Mouse (Mus musculus): ENCODE measurements around the gene Fancd2os. TPM values are rescaled to one million over a fixed set of nuclear protein-coding genes. Genes with fewer than 3 reads are reported as not detected.

Fancd2os gene
- polyA plus RNA-seq, 1 experiment: not detected

DNA sequence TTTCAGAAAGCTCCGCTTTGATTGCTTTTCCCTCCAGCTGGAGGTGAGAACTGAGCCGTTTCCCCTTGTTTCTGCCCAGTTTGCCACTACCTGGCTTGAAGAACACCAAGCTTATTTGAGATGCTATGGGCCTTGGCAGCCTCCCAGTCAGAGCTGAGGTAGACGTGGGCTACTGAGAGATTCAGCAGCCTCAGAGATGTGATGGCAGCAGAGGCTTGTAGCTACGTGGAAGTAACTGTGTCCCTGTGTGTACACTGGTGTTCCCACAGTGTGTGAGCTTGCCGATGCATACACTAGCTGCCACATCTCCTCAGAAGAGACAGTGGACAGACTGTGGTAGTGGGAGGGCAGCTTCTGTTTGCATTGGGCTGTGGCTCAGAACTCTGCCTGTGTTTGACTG lies 15.4 kb downstream of the Fancd2os start:
- no peak for TF ChIP-seq CTCF (IDR thresholded peaks at IDR 0.05; ENCODE audit: borderline replicate concordance, insufficient read depth, low read depth, low read length)
- TF ChIP-seq POLR2A (IDR thresholded peaks at IDR 0.05; ENCODE audit: borderline replicate concordance, insufficient read depth, low read length): no peak
- 85% methylated on average over 5 of the region's 5 CpGs for WGBS
- no peak overlapping the region for H3K4me3 ChIP-seq (replicated peaks; ENCODE audit: insufficient read depth, low read depth, low read length)
- H3K27me3 ChIP-seq (ENCODE audit: control insufficient read depth, insufficient read depth, low read length): no peaks in the 10 kb centered on the region
- no peak overlapping the region for H3K27ac ChIP-seq (ENCODE audit: insufficient read depth, low read length)
- DNase-seq: no peak
- no peaks in the 10 kb centered on the region for H3K4me1 ChIP-seq (ENCODE audit: control insufficient read depth, insufficient read depth, low read length)

DNA sequence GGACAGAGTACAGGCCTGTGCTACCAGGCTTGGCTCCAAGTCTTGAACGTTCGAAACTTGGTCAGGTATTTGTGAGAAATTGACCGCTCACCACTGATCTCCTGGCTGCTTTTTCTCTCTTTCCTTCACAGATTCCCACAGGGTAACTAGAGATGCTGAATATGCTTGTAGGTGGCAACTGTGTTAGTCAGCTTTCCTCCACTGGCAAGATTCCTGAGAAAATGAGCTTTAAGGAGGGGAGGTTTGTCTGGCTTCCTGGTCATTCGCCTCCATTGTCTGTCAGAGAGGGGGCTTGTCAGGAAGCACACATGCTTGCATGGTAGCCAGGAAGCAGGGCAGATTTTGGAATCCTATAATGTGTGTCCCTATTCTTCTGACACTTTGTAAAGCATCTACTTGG lies 17.5 kb downstream of the Fancd2os start:
- Histone ChIP-seq H3K27me3 (ENCODE audit: control insufficient read depth, insufficient read depth, low read length) (no peaks in the 10 kb centered on the region), H3K4me1 (ENCODE audit: control insufficient read depth, insufficient read depth, low read length) (no peaks in the 10 kb centered on the region), H3K27ac (ENCODE audit: insufficient read depth, low read length) (no peak overlapping the region), H3K4me3 (replicated peaks; ENCODE audit: insufficient read depth, low read depth, low read length) (no peak overlapping the region)
- TF ChIP-seq POLR2A (IDR thresholded peaks at IDR 0.05; ENCODE audit: borderline replicate concordance, insufficient read depth, low read length) (no peak), CTCF (IDR thresholded peaks at IDR 0.05; ENCODE audit: borderline replicate concordance, insufficient read depth, low read depth, low read length) (no peak)
- DNase-seq: no peak
- WGBS: 88% methylated on average over 4 of the region's 4 CpGs

DNA sequence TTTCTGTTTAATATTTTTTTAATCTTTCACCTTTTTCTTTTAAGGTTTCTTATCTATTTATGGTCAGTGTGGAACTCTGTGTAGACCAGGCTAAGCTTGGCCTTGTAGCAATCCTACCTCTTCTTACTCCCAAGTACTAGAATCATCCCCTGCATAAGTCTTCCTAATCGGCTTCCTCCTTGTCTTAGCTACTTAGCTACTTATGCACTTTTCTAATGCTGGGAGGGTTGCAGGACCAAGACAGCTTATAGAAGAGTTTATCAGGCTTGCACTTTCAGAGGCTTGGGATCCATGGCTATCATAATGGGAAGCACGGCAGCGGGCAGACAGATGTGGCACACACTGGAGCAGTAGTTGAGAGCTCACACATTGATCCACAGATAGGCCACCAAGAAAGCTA lies 21.2 kb downstream of the Fancd2os start:
- Histone ChIP-seq H3K4me3 (replicated peaks; ENCODE audit: insufficient read depth, low read depth, low read length) (no peak overlapping the region), H3K27me3 (ENCODE audit: control insufficient read depth, insufficient read depth, low read length) (no peaks in the 10 kb centered on the region), H3K27ac (ENCODE audit: insufficient read depth, low read length) (no peak overlapping the region), H3K4me1 (ENCODE audit: control insufficient read depth, insufficient read depth, low read length) (no peaks in the 10 kb centered on the region)
- WGBS: 94% methylated on average over 3 of the region's 3 CpGs
- no peak for DNase-seq
- TF ChIP-seq CTCF (IDR thresholded peaks at IDR 0.05; ENCODE audit: borderline replicate concordance, insufficient read depth, low read depth, low read length): no peak
- no peak for TF ChIP-seq POLR2A (IDR thresholded peaks at IDR 0.05; ENCODE audit: borderline replicate concordance, insufficient read depth, low read length)

DNA sequence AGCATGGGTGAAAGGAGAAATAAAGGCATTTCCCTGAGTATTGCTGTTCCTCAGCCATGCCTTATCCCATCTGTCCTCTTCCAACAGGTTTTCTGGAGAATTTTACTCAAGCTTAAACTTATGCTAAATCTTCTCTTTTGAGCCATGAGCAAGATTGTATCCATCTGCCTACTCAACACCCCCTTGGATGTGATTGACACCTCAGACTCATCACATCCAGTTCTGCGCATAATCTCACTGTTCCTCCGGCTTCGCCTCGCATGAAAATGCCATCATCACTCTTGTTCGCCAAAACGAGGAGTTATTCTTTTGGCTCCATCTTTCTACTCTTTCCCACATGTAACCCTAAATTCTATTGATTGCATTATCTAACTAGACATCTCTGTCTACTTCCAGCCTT lies 24.5 kb downstream of the Fancd2os start:
- H3K27ac ChIP-seq (ENCODE audit: insufficient read depth, low read length): no peak overlapping the region
- TF ChIP-seq POLR2A (IDR thresholded peaks at IDR 0.05; ENCODE audit: borderline replicate concordance, insufficient read depth, low read length) (no peak), CTCF (IDR thresholded peaks at IDR 0.05; ENCODE audit: borderline replicate concordance, insufficient read depth, low read depth, low read length) (no peak)

DNA sequence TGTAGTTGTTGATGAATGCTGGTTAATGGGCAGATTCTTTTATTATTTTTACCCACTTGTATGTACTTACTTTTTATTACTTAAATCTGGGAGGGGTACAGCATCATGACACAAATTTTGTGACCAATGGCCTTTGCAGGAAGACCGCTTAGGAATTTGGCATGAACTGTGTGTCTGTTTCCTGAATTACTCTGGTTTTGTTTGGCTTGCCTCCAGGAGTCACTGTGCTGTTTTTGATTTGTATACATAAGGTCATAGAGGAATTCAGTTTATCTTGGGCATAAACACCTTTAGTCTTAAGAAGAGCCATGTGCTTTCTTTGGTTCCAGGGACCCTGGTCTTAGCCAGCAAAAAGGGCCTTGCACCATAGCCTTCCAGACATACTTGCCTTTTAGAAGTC lies 36.0 kb downstream of the Fancd2os start:
- 94% methylated on average over 1 of the region's 1 CpGs for WGBS
- H3K4me3 ChIP-seq (replicated peaks; ENCODE audit: insufficient read depth, low read depth, low read length): no peak overlapping the region
- H3K27me3 ChIP-seq (ENCODE audit: control insufficient read depth, insufficient read depth, low read length): no peaks in the 10 kb centered on the region

More for the DNA sequence above, 24.5 kb downstream of the Fancd2os start:
- no peak overlapping the region for H3K4me3 ChIP-seq (replicated peaks; ENCODE audit: insufficient read depth, low read depth, low read length)
- no peaks in the 10 kb centered on the region for H3K4me1 ChIP-seq (ENCODE audit: control insufficient read depth, insufficient read depth, low read length)
- no peak for DNase-seq
- H3K27me3 ChIP-seq (ENCODE audit: control insufficient read depth, insufficient read depth, low read length): no peaks in the 10 kb centered on the region
- WGBS: 95% methylated on average over 6 of the region's 6 CpGs

DNA sequence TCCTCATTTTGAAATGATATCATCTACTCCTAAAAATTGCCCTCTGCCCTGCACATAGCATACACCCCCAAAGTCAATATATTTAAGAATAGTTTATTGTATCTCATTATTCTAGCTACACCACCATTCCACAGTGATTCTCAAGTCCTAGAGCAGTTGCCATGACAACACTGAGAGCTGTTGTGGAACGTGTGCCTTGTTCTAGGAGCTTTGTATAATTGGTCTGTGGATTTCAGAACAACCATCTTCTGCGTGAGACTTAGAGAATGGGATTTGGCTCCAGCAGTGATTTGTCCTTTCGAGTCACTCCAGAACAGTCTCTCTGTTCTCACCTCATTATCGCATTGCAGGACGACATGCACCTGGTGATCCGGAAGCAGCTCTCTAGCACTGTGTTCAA lies 40.8 kb downstream of the Fancd2os start:
- TF ChIP-seq POLR2A (IDR thresholded peaks at IDR 0.05; ENCODE audit: borderline replicate concordance, insufficient read depth, low read length) (no peak), CTCF (IDR thresholded peaks at IDR 0.05; ENCODE audit: borderline replicate concordance, insufficient read depth, low read depth, low read length) (no peak)
- Histone ChIP-seq H3K4me1 (ENCODE audit: control insufficient read depth, insufficient read depth, low read length) (no peaks in the 10 kb centered on the region), H3K4me3 (replicated peaks; ENCODE audit: insufficient read depth, low read depth, low read length) (no peak overlapping the region), H3K27me3 (ENCODE audit: control insufficient read depth, insufficient read depth, low read length) (no peaks in the 10 kb centered on the region), H3K27ac (ENCODE audit: insufficient read depth, low read length) (no peak overlapping the region)
- no peak for DNase-seq
- WGBS: 70% methylated on average over 6 of the region's 6 CpGs

More for the DNA sequence above, 36.0 kb downstream of the Fancd2os start:
- Histone ChIP-seq H3K27ac (ENCODE audit: insufficient read depth, low read length) (no peak overlapping the region), H3K4me1 (ENCODE audit: control insufficient read depth, insufficient read depth, low read length) (no peaks in the 10 kb centered on the region)
- DNase-seq: no peak
- no peak for TF ChIP-seq POLR2A (IDR thresholded peaks at IDR 0.05; ENCODE audit: borderline replicate concordance, insufficient read depth, low read length)
- TF ChIP-seq CTCF (IDR thresholded peaks at IDR 0.05; ENCODE audit: borderline replicate concordance, insufficient read depth, low read depth, low read length): no peak

Other genes starting within 250 kb of the Fancd2os start
- 48.2 and 49.4 TPM in 2 replicates for gene Tada3, start 222.8 kb downstream of the Fancd2os start, polyA plus RNA-seq (2012; rRNA removed)
- gene Arpc4, start 222.6 kb downstream of the Fancd2os start, polyA plus RNA-seq (2012; rRNA removed): 137 and 152 TPM in 2 replicates
- gene Ttll3, start 211.5 kb downstream of the Fancd2os start, polyA plus RNA-seq (2012; rRNA removed): 52.2 and 62.4 TPM in 2 replicates
- 37.4 and 45.9 TPM in 2 replicates for gene Rpusd3, start 181.4 kb downstream of the Fancd2os start, polyA plus RNA-seq (2012; rRNA removed)
- 0.10 and 0.30 TPM in 2 replicates for gene Cidec, start 165.0 kb downstream of the Fancd2os start, polyA plus RNA-seq (2012; rRNA removed)
- gene Jagn1, start 158.1 kb downstream of the Fancd2os start, polyA plus RNA-seq (2012; rRNA removed): 58.4 and 61.0 TPM in 2 replicates
- gene Il17re, start 142.2 kb downstream of the Fancd2os start, polyA plus RNA-seq (2012; rRNA removed): 4.8 and 9.2 TPM in 2 replicates
- 6.6 and 7.5 TPM in 2 replicates for gene Il17rc, start 129.3 kb downstream of the Fancd2os start, polyA plus RNA-seq (2012; rRNA removed)
- gene Creld1, start 117.4 kb downstream of the Fancd2os start, polyA plus RNA-seq (2012; rRNA removed): 57.4 and 58.1 TPM in 2 replicates
- gene Prrt3, start 98.8 kb downstream of the Fancd2os start, polyA plus RNA-seq (2012; rRNA removed): 41.2 and 43.0 TPM in 2 replicates
- gene Emc3, start 69.1 kb downstream of the Fancd2os start, polyA plus RNA-seq (2012; rRNA removed): 91.7 and 96.7 TPM in 2 replicates
- 0.34 and 0.55 TPM in 2 replicates for gene Fancd2, start 69.0 kb downstream of the Fancd2os start, polyA plus RNA-seq (2012; rRNA removed)
- gene Brk1, start 4.1 kb upstream of the Fancd2os start, polyA plus RNA-seq (2012; rRNA removed): 224 and 238 TPM in 2 replicates
- 43.9 and 50.1 TPM in 2 replicates for gene Vhl, start 23.2 kb upstream of the Fancd2os start, polyA plus RNA-seq (2012; rRNA removed)
- 15.5 and 19.5 TPM in 2 replicates for gene Irak2, start 37.8 kb upstream of the Fancd2os start, polyA plus RNA-seq (2012; rRNA removed)
- gene Tatdn2, start 96.3 kb upstream of the Fancd2os start, polyA plus RNA-seq (2012; rRNA removed): 28.9 and 31.0 TPM in 2 replicates
- gene Ghrl, start 119.2 kb upstream of the Fancd2os start, polyA plus RNA-seq (2012; rRNA removed): 0.73 and 1.4 TPM in 2 replicates
- gene Sec13, start 140.0 kb upstream of the Fancd2os start, polyA plus RNA-seq (2012; rRNA removed): 108 and 114 TPM in 2 replicates

Measured in cerebellum, adult 2 months (tissue).